Mouse (Mus musculus) embryonic facial prominence, embryonic 11.5 days (tissue): ENCODE measurements around the gene Yars. TPM values are rescaled to one million over a fixed set of nuclear protein-coding genes. Genes with fewer than 3 reads are reported as not detected.
A peak's percentile ranks its signal among the peaks of the same experiment; 100 is the strongest.

ENCODE experiments used
- ATAC-seq: fragments of 200-750 bp; cut with Nextera tagmentation; replicated peaks from 2 replicates; pipeline ENCODE4 v1.8.0; 2017; ENCODE audit warnings: low read depth; ENCODE audit not compliant: insufficient number of reproducible peaks, low FRiP score, low TSS enrichment
- DNase-seq: peaks from one replicate; pipeline ENCODE4 v3.0.0-alpha.2; 2015; ENCODE audit warnings: low spot score
- H3K27ac ChIP-seq: fragments of 300-500 bp; sonication (generic); replicated peaks from 2 replicates; pipeline ENCODE4 v1.5.1; 2014; ENCODE audit warnings: mild to moderate bottlenecking, low read depth, low read length, control low read depth
- H3K27me3 ChIP-seq: fragments of 300-500 bp; sonication (generic); 2 replicates; pipeline ENCODE4 v1.6.1; 2014; ENCODE audit warnings: mild to moderate bottlenecking, low read length, moderate library complexity, mixed read lengths; ENCODE audit not compliant: control insufficient read depth, insufficient read depth
- H3K36me3 ChIP-seq: fragments of 300-500 bp; sonication (generic); replicated peaks from 2 replicates; pipeline ENCODE4 v1.6.1; 2014; ENCODE audit warnings: low read depth, mild to moderate bottlenecking, low read length, moderate library complexity, mixed read lengths; ENCODE audit not compliant: control insufficient read depth, insufficient read depth
- H3K4me1 ChIP-seq: fragments of 300-500 bp; sonication (generic); 2 replicates; pipeline ENCODE4 v1.6.1; 2014; ENCODE audit warnings: low read length, mixed read lengths; ENCODE audit not compliant: control insufficient read depth, insufficient read depth
- H3K4me2 ChIP-seq: fragments of 300-500 bp; sonication (generic); 2 replicates; pipeline ENCODE4 v1.6.1; 2014; ENCODE audit warnings: low read depth, mild to moderate bottlenecking, control low read depth, low read length, moderate library complexity
- H3K4me3 ChIP-seq: fragments of 300-500 bp; sonication (generic); 2 replicates; pipeline ENCODE4 v1.5.1; 2014; ENCODE audit warnings: low read depth, low read length, control low read depth
- H3K9ac ChIP-seq: fragments of 300-500 bp; sonication (generic); replicated peaks from 2 replicates; pipeline ENCODE4 v1.6.1; 2014; ENCODE audit warnings: mild to moderate bottlenecking, control low read depth, low read length
- H3K9me3 ChIP-seq: fragments of 300-500 bp; sonication (generic); replicated peaks from 2 replicates; pipeline ENCODE4 v1.6.1; 2016; ENCODE audit warnings: mild to moderate bottlenecking, low read length, inconsistent platforms, mixed read lengths; ENCODE audit not compliant: control insufficient read depth
- WGBS: fragments of 180-500 bp; shearing (Covaris S2); extraction: QIAGEN DNeasy Blood & Tissue Kit; methylation state at CpG from one replicate; pipeline ENCODE4 v1.1.7; 2014; 5-methylcytosine and 5-hydroxymethylcytosine counted together
- polyA plus RNA-seq: library from polyadenylated mRNA; unstranded; fragments of >200 nt; fragmentation: Nextera tagmentation; extraction: Ambion mirVana; gene quantifications from 2 replicates; pipeline ENCODE4 v1.2.1, GENCODE M21; 2014

Gene Yars
- polyA plus RNA-seq, 1 experiment from 2014 or later, result 91.1 TPM

DNA sequence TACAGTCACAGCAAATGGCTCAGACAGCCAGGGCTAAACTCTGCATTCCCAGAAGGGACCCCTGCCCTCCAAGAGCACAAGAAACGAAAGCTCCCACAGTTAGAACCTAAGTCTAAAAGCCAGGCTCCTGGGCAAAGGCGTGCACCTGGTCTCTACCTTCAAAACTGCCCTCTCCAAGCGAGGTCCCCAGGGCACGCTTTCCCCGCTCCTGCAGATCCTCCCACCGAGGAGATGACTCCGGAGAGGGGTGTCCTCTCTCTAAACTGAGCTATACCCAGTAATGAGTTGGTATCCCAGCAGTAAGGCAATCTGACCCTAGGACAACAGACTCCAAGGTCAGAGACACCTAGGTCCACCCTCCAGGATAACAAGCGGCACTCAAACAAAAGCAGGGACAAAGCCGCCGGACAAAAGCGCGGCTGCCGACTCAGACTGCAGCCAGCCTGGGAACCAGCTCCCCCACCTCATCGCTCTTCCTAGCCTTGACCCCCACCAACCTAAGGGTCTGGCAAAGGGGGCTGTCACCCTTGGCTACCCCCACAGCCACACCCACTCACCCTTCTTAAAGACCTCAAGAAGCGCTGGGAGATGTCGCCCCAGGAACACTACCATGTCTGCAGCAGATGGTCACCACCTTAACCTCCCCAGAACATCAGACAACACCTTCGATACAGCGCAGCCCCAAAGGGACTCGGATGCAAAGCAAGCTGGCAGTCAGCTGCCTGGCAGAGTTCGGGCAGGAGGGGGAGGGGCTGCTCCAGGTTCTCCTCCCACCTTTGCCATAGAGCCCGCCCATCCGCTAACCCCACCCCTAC is 37.8 kb downstream of the Yars start:
- no peak for DNase-seq
- H3K4me1 ChIP-seq, result peaks cover 32% of the 10 kb centered on the region
- no peaks in the 10 kb centered on the region for H3K9me3 ChIP-seq
- ATAC-seq, result no peak
- H3K4me3 ChIP-seq, result peak overlapping the region; percentile 13
- H3K36me3 ChIP-seq, result no peaks in the 10 kb centered on the region
- no peak overlapping the region for H3K27ac ChIP-seq
- 8% methylated on average over 22 of the region's 22 CpGs for WGBS
- peak overlapping the region; percentile 29 for H3K9ac ChIP-seq
- peaks cover 6% of the 10 kb centered on the region; the same call in 1 of the 2 replicates for H3K27me3 ChIP-seq
- H3K4me2 ChIP-seq, result peak overlapping the region; percentile 34

DNA sequence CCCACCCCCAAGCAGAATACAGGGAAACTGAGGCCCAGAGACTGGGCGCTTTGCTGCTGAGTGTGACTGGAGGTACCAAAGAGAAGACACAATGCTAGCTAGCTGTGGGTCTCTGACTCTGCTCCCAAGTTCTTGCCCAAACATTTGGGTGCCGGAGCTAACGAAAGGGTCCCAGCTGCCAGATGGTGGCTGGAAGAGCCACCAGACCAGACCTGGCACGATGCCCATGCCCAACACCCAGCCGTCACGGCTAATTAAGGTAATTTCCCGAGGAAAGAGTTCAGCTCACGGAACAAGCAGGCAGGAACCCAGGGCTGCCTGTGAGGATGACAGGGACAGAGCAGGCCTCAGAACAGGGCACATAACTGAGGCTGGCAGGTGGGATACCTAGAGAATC is 38.4 kb downstream of the Yars start:
- H3K9ac ChIP-seq, result no peak overlapping the region
- H3K4me2 ChIP-seq, result no peak overlapping the region
- no peaks in the 10 kb centered on the region for H3K36me3 ChIP-seq
- peaks cover 31% of the 10 kb centered on the region for H3K4me1 ChIP-seq
- ATAC-seq (no peak), DNase-seq (no peak)
- 35% methylated on average over 8 of the region's 8 CpGs for WGBS
- H3K27me3 ChIP-seq, result peaks cover 6% of the 10 kb centered on the region; the same call in 1 of the 2 replicates
- H3K27ac ChIP-seq, result no peak overlapping the region
- H3K9me3 ChIP-seq, result no peaks in the 10 kb centered on the region
- H3K4me3 ChIP-seq, result no peak overlapping the region

DNA sequence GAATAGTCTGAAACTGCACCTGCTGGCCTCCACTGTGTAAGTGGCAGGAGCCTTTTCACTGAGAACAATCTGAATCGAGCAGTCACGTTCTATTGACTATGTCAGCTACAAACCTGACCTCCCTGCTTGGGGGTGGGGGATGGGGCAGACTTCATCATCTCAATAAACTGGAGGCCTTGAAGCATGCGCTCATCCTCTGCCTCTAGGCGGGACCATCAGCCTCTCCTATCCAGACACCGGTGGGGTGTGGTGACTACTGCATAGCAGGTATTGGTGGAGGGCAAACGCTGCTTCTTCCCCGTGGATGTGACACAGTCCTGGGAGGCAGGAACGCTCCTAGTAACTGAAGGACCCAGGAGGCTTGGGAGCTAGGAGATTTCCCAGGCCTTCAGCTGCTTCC is 41.4 kb downstream of the Yars start:
- no peak for DNase-seq
- 65% methylated on average over 8 of the region's 8 CpGs for WGBS
- Histone ChIP-seq H3K36me3 (no peaks in the 10 kb centered on the region), H3K4me1 (peaks cover 22% of the 10 kb centered on the region), H3K9ac (no peak overlapping the region), H3K4me2 (no peak overlapping the region), H3K9me3 (no peaks in the 10 kb centered on the region), H3K27me3 (peaks cover under 1% of the 10 kb centered on the region; the same call in 1 of the 2 replicates), H3K27ac (no peak overlapping the region), H3K4me3 (no peak overlapping the region)
- no peak for ATAC-seq

DNA sequence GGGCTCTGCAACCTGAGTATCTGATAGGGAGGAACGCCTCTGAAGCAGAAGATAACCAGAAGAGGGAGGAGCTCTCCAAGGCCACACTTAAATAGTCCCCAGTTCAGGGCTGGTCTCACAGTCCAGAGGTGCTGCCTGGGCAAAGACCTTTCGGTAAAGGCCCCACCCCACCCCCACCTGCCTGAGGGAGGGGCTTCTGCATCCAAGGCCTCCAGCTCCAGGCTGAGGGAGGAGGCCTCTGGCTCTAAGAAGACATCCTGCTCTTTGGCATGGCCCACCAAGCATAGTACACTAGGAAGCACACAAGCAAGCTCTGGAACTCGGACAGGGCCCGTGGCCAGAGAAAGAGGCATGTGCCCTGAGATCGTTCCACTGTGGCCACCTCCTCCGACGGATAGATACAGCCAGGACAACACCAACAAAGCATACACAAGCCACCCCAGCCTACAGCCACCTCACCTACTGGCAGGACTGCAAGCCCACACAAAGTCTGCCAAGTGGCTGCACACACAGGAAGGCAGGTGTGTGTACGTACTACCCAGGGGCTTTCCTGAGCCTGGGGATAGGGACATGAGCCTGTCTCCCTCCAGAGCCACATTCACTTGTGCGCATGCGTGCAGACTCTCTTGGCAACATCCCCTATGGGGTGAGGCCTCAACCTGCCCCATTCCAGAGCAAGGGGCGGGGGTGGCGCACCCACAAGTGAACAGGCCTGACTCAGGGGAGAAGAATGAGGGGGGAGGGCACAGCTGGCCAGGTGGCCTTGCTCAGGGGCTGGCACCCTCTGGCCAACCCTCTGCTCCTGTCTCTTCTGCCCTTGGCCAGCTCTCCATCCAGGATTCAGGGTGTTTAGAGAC is 42.3 kb downstream of the Yars start:
- H3K4me2 ChIP-seq, result no peak overlapping the region
- 0 out of 2 replicates have a peak, but pooled peaks have one; percentile 30 for ATAC-seq
- WGBS, result 69% methylated on average over 12 of the region's 12 CpGs
- no peak overlapping the region for H3K9ac ChIP-seq
- H3K4me1 ChIP-seq, result peaks cover 15% of the 10 kb centered on the region
- no peak overlapping the region for H3K27ac ChIP-seq
- no peak overlapping the region for H3K4me3 ChIP-seq
- no peaks in the 10 kb centered on the region for H3K36me3 ChIP-seq
- no peaks in the 10 kb centered on the region for H3K9me3 ChIP-seq
- no peaks in the 10 kb centered on the region; the same call in 1 of the 2 replicates for H3K27me3 ChIP-seq
- no peak for DNase-seq

DNA sequence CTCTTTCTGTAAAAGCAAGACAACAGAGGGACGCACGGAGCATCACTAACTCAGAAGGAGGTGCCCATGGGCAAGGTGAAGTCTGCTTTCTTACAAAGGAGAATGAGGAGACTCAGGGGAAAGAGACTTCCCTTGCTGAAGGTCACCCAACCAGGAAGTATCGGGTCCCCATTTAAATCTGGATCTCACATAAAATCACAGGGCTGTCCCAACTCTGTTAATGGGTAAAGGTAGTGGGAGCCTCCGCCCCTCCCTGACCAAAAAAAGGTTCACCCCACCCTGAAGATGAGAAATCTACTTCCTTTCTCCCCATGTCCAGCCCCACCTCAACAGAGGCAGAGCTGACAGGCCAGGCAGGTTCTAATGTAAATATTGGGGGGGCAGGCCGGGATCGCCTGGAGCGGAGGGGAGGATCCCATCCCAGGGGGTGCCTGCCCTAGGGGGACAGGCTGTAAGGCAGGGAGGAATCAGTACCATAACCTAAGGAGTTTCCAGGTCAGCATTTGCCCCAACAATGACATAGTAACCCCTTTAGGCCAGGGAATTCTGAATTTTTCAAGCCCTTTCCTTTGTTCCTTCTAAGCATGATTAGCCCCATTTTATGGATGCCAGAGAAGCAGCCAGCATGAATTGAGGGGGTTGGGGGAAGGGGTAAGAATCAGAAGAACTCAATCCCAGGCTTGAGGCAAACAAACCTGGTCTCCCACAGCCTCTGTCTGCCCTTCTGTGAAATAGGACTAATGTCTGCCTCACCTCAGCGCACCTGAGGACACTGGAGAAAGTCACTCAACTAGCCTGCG is 43.2 kb downstream of the Yars start:
- Histone ChIP-seq H3K4me2 (no peak overlapping the region), H3K9me3 (no peaks in the 10 kb centered on the region), H3K4me1 (0 out of 2 replicates have a peak, but pooled peaks cover 7% of the 10 kb centered on the region), H3K36me3 (no peaks in the 10 kb centered on the region), H3K4me3 (no peak overlapping the region), H3K27me3 (no peaks in the 10 kb centered on the region), H3K9ac (no peak overlapping the region), H3K27ac (no peak overlapping the region)
- no peak for DNase-seq
- 64% methylated on average over 9 of the region's 9 CpGs for WGBS
- ATAC-seq, result no peak

DNA sequence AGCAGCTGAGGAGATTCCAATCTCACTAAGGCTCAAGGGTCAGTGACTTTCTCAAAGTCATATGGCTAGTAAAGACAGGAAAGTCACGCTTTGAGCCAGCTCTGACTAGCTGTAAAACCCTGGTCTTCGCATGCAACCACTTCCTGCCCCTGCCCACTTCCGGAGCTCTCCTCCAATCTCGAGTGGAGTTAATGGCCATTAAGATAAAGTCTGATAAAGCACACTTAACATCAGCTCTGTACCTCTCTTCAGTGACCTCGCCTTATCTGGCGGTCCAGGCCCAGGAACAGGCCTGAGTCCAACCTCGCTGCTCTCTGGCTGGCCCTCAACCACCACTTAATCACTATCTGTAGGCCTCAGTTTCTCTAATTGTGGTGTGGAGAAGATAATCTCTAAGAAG is 44.9 kb downstream of the Yars start:
- no peak for ATAC-seq
- DNase-seq, result no peak
- H3K4me1 ChIP-seq, result 0 out of 2 replicates have a peak, but pooled peaks cover 7% of the 10 kb centered on the region
- no peak overlapping the region for H3K27ac ChIP-seq
- no peak overlapping the region for H3K4me3 ChIP-seq
- no peak overlapping the region for H3K4me2 ChIP-seq
- H3K9ac ChIP-seq, result no peak overlapping the region
- no peaks in the 10 kb centered on the region for H3K9me3 ChIP-seq
- WGBS, result 78% methylated on average over 7 of the region's 7 CpGs
- no peaks in the 10 kb centered on the region for H3K27me3 ChIP-seq
- H3K36me3 ChIP-seq, result no peaks in the 10 kb centered on the region

DNA sequence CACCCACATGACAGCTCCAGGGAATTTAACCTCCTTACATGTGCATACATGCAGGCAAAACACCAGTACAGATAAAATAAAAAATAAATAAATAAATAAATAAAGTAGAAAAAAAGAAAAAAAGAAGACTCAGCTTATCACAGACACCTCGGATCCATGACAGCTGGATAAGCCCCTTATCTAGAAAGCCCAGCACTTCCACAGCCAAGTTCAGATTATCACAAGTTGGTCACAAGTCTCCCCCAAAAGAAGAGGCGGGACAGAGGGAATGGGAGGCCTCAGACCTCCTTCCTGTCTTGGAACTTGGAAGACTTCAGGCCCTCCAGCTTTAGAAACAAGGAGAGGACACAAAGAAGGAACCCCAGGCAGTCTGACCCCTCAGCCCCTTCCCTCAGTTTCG is 45.6 kb downstream of the Yars start:
- no peak overlapping the region for H3K4me2 ChIP-seq
- no peak overlapping the region for H3K4me3 ChIP-seq
- H3K4me1 ChIP-seq, result 0 out of 2 replicates have a peak, but pooled peaks cover 7% of the 10 kb centered on the region
- H3K9me3 ChIP-seq, result no peaks in the 10 kb centered on the region
- no peaks in the 10 kb centered on the region for H3K36me3 ChIP-seq
- DNase-seq (no peak), ATAC-seq (no peak)
- no peak overlapping the region for H3K27ac ChIP-seq
- WGBS, result 71% methylated on average over 3 of the region's 3 CpGs
- H3K27me3 ChIP-seq, result no peaks in the 10 kb centered on the region
- H3K9ac ChIP-seq, result no peak overlapping the region
